Mouse (Mus musculus) spleen, adult 2 months (tissue): ENCODE data around the gene Lamc3.

ENCODE experiments used
- CTCF ChIP-seq: fragments of 200-500 bp; IDR thresholded peaks from 2 replicates; pipeline ENCODE4 v1.5.1; 2011; ENCODE audit warnings: mild to moderate bottlenecking, inconsistent platforms; ENCODE audit not compliant: insufficient read depth, insufficient read length, insufficient replicate concordance; ENCODE audit errors: extremely low read depth
- POLR2A ChIP-seq: fragments of 200-500 bp; IDR thresholded peaks from 2 replicates; pipeline ENCODE4 v1.6.1; 2011; ENCODE audit warnings: low read depth, low read length, inconsistent platforms

DNA sequence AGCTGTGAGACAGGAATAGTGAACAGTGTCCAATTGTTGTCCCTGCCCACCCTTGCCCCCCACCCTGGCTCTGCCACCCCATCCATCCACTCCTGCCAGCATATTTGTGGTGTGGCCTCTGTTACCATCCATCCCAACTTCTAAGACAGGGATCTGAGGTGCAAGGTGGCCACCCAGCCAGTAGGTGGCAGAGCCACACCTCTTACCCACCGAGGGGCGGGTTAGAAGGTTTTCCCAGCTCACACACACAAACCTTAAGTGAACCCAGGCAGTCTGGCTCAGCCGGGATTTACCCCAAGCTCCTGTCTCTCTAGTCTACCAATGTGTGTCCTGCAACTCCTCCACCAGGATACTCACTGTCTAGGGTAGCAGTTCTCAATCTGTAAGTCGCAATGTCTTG, 30.5 kb downstream of the Lamc3 start:
- TF ChIP-seq POLR2A (no peak), CTCF (peak; percentile 61; the same call in 1 of the 2 replicates)
